Mouse (Mus musculus) C2C12 (cell line): ENCODE data around the gene Cdk14. TPM values are rescaled to one million over a fixed set of nuclear protein-coding genes. Genes with fewer than 3 reads are reported as not detected.
"Not testable (repeated sequence)": the region's sequence is repeated elsewhere in the genome, so short reads cannot be mapped to it uniquely, and the experiment has no call there.

Experiments
- H3K27me3 ChIP-seq: one replicate; pipeline ENCODE4 v1.6.1; 2011; ENCODE audit not compliant: control insufficient read depth, insufficient read depth, insufficient read length
- H3K36me3 ChIP-seq: one replicate; pipeline ENCODE4 v1.6.1; 2011; ENCODE audit not compliant: control insufficient read depth, insufficient read depth
- H3K4me3 ChIP-seq: one replicate; pipeline ENCODE4 v1.5.1; 2011; ENCODE audit warnings: mild to moderate bottlenecking, control low read depth; ENCODE audit not compliant: poor library complexity, insufficient read depth, severe bottlenecking
- H3K79me2 ChIP-seq: one replicate; pipeline ENCODE4 v1.6.1; 2011; ENCODE audit not compliant: control insufficient read depth, insufficient read depth
- H3K79me3 ChIP-seq: one replicate; pipeline ENCODE4 v1.6.1; 2011; ENCODE audit warnings: low read depth, control low read depth
- H3ac ChIP-seq: one replicate; pipeline ENCODE3; 2011; ENCODE audit warnings: low read depth; ENCODE audit not compliant: control insufficient read depth, insufficient read length
- CEBPB ChIP-seq: IDR thresholded peaks from one replicate; pipeline ENCODE4 v1.6.1; 2011; ENCODE audit warnings: low read depth, mild to moderate bottlenecking, control low read depth, moderate library complexity
- CTCF ChIP-seq: IDR thresholded peaks from one replicate; pipeline ENCODE4 v1.5.1; 2011; ENCODE audit not compliant: control insufficient read depth, insufficient read depth, insufficient read length
- FOSL1 ChIP-seq: IDR thresholded peaks from one replicate; pipeline ENCODE4 v1.8.0; 2011; ENCODE audit warnings: mild to moderate bottlenecking, low read length; ENCODE audit not compliant: poor library complexity, insufficient read depth, severe bottlenecking
- MAX ChIP-seq: IDR thresholded peaks from one replicate; pipeline ENCODE4 v1.6.1; 2011; ENCODE audit warnings: mild to moderate bottlenecking, control low read depth
- MYOD1 ChIP-seq: IDR thresholded peaks from one replicate; pipeline ENCODE4 v1.6.1; 2011; ENCODE audit warnings: low read depth; ENCODE audit not compliant: control insufficient read depth, insufficient read length
- MYOG ChIP-seq: IDR thresholded peaks from one replicate; pipeline ENCODE4 v1.6.1; 2011; ENCODE audit not compliant: control insufficient read depth, insufficient read length; ENCODE audit errors: extremely low read depth
- USF1 ChIP-seq: IDR thresholded peaks from one replicate; pipeline ENCODE4 v1.6.1; 2011; ENCODE audit warnings: low read depth, mild to moderate bottlenecking, control low read depth, moderate library complexity
- polyA plus RNA-seq: library from polyadenylated mRNA; unstranded; fragments of >200 nt; fragmentation: generic; extraction: Trizol; gene quantifications from one replicate; pipeline ENCODE4 v1.2.1, GENCODE M21; 2012; ENCODE audit warnings: missing spikeins

The Cdk14 gene
- polyA plus RNA-seq, 1 experiment, result 15.9 TPM

GRCm38 (mm10) chr5:4917274-4917673 is 502.8 kb downstream of the Cdk14 start:
- H3K79me2 ChIP-seq, result no peaks in the 10 kb centered on the region
- no peaks in the 10 kb centered on the region for H3K27me3 ChIP-seq
- no peak overlapping the region for H3K4me3 ChIP-seq
- H3K79me3 ChIP-seq, result no peaks in the 10 kb centered on the region
- no peak overlapping the region for H3ac ChIP-seq
- TF ChIP-seq USF1 (no peak), CEBPB (no peak), CTCF (no peak), MYOG (no peak), MAX (no peak), FOSL1 (no peak), MYOD1 (no peak)
- no peaks in the 10 kb centered on the region for H3K36me3 ChIP-seq

GRCm38 (mm10) chr5:4916390-4917273 is 503.5 kb downstream of the Cdk14 start:
- no peaks in the 10 kb centered on the region for H3K79me2 ChIP-seq
- no peak overlapping the region for H3K4me3 ChIP-seq
- no peaks in the 10 kb centered on the region for H3K36me3 ChIP-seq
- no peak for TF ChIP-seq MYOG
- no peak for TF ChIP-seq FOSL1
- no peak for TF ChIP-seq USF1
- TF ChIP-seq CEBPB, result no peak
- no peak for TF ChIP-seq CTCF
- TF ChIP-seq MAX, result no peak
- no peak for TF ChIP-seq MYOD1
- H3ac ChIP-seq, result no peak overlapping the region
- no peaks in the 10 kb centered on the region for H3K79me3 ChIP-seq
- no peaks in the 10 kb centered on the region for H3K27me3 ChIP-seq

- H3K4me3 ChIP-seq, H3K27me3 ChIP-seq, H3K36me3 ChIP-seq, H3ac ChIP-seq, H3K79me3 ChIP-seq, H3K79me2 ChIP-seq: not testable (repeated sequence)
Measured at GRCm38 (mm10) chr5:4904911-4905310, 515.2 kb downstream of the Cdk14 start.

- Histone ChIP-seq H3K79me3 (no peaks in the 10 kb centered on the region), H3K4me3 (no peak overlapping the region), H3K27me3 (no peaks in the 10 kb centered on the region), H3ac (no peak overlapping the region), H3K79me2 (no peaks in the 10 kb centered on the region), H3K36me3 (no peaks in the 10 kb centered on the region)
- TF ChIP-seq FOSL1, result no peak
- no peak for TF ChIP-seq MYOD1
- no peak for TF ChIP-seq USF1
- no peak for TF ChIP-seq CEBPB
Measured at GRCm38 (mm10) chr5:4898241-4898640, 521.9 kb downstream of the Cdk14 start.

GRCm38 (mm10) chr5:4894988-4895387 is 525.1 kb downstream of the Cdk14 start:
- Histone ChIP-seq H3K79me3 (no peaks in the 10 kb centered on the region), H3ac (no peak overlapping the region), H3K36me3 (no peaks in the 10 kb centered on the region), H3K79me2 (no peaks in the 10 kb centered on the region), H3K4me3 (no peak overlapping the region), H3K27me3 (no peaks in the 10 kb centered on the region)
- TF ChIP-seq CEBPB (no peak), USF1 (no peak), CTCF (no peak), MYOG (no peak), MAX (no peak), MYOD1 (no peak), FOSL1 (no peak)

- H3K79me3 ChIP-seq, result no peaks in the 10 kb centered on the region
- H3K4me3 ChIP-seq, result no peak overlapping the region
- no peaks in the 10 kb centered on the region for H3K27me3 ChIP-seq
- no peaks in the 10 kb centered on the region for H3K79me2 ChIP-seq
- H3ac ChIP-seq, result no peak overlapping the region
- H3K36me3 ChIP-seq, result no peaks in the 10 kb centered on the region
- TF ChIP-seq FOSL1, result no peak
- no peak for TF ChIP-seq MAX
- TF ChIP-seq CEBPB, result no peak
- TF ChIP-seq MYOG, result no peak
- TF ChIP-seq CTCF, result no peak
- no peak for TF ChIP-seq MYOD1
- TF ChIP-seq USF1, result no peak
Measured at GRCm38 (mm10) chr5:4893852-4894207, 526.3 kb downstream of the Cdk14 start.
